Comparison of ENCODE assay signal across 26 mouse cellular contexts in genomic region chr3:79957752-79958151, GRCm38 (mm10).
A peak's percentile ranks its signal among the peaks of the same experiment; 100 is the strongest.
DNase-seq lines count a peak whose midpoint lies in the region; ATAC-seq and TF ChIP-seq lines count a peak whose summit lies in the region.
"Had no signal": no experiment of that assay in that cellular context is flagged by ENCODE, and none has a peak within 500 bp of the region (broad histone marks: within the 10 kb centered on the region; RNA-seq: fewer than 3 reads in every experiment).

No protein-coding gene starts in this region.

- no peak for TF ChIP-seq CTCF in left cerebral cortex, adult 2 months (IDR thresholded peaks at IDR 0.05)
- no peak for TF ChIP-seq CTCF in cortical plate, adult 2 months (IDR thresholded peaks at IDR 0.05; ENCODE audit: extremely low read depth, insufficient read depth, low read length)

- no peaks in the 10 kb centered on the region for H3K36me3 ChIP-seq in heart, embryonic 15.5 days
- H3K36me3 ChIP-seq: embryonic facial prominence, embryonic 15.5 days; forebrain, embryonic 10.5 days; G1E; heart, embryonic 12.5 days; hindbrain, embryonic 12.5 days had no signal

- TF ChIP-seq POLR2A in cortical plate, adult 2 months (IDR thresholded peaks at IDR 0.05; ENCODE audit: extremely low read depth, insufficient read depth, low read length): no peak

- 76% methylated on average over 2 of the region's 2 CpGs for WGBS in heart, embryonic 15.5 days

- ATAC-seq in frontal cortex, adult (ENCODE audit: low TSS enrichment): peak; percentile 74
- ATAC-seq in heart, embryonic 15.5 days (replicated peaks; ENCODE audit: insufficient number of reproducible peaks, insufficient read depth, low FRiP score, low read depth): peak; percentile 50; the same call in 1 of the 2 replicates
- ATAC-seq: CD4-positive, CD25-positive, alpha-beta regulatory T cell, adult 4 months; forebrain, embryonic 14.5 days; hindbrain, embryonic 16.5 days; inflammation-experienced regulatory T-cells, adult 6 months; intestine, postnatal 0 days had no signal

- no peak overlapping the region for H3K4me2 ChIP-seq in heart, embryonic 15.5 days
- H3K4me2 ChIP-seq: embryonic facial prominence, embryonic 15.5 days; heart, embryonic 12.5 days; hindbrain, embryonic 12.5 days had no signal

- H3K4me1 ChIP-seq in heart, embryonic 15.5 days (replicated peaks): peaks cover 6% of the 10 kb centered on the region
- H3K4me1 ChIP-seq in cortical plate, adult 2 months (ENCODE audit: control insufficient read depth, insufficient read depth, low read length): peaks cover 1% of the 10 kb centered on the region; the same call in 1 of the 2 replicates
- H3K4me1 ChIP-seq: embryonic facial prominence, embryonic 15.5 days; hindbrain, embryonic 12.5 days had no signal

- H3K9me3 ChIP-seq in heart, embryonic 15.5 days (replicated peaks): no peaks in the 10 kb centered on the region
- H3K9me3 ChIP-seq: embryonic facial prominence, embryonic 15.5 days; forebrain, embryonic 10.5 days; heart, embryonic 12.5 days; hindbrain, embryonic 12.5 days had no signal

- intact Hi-C loops in left cerebral cortex, adult 2 months (cut with DNase I): no loop called here

- no peak overlapping the region for H3K9ac ChIP-seq in heart, embryonic 15.5 days
- H3K9ac ChIP-seq: embryonic facial prominence, embryonic 15.5 days; heart, embryonic 12.5 days; hindbrain, embryonic 12.5 days had no signal

- H3K27me3 ChIP-seq in heart, embryonic 15.5 days: no peaks in the 10 kb centered on the region
- H3K27me3 ChIP-seq: embryonic facial prominence, embryonic 15.5 days; heart, embryonic 12.5 days; hindbrain, embryonic 12.5 days had no signal

- H3K4me3 ChIP-seq in heart, embryonic 15.5 days: no peak overlapping the region
- H3K4me3 ChIP-seq in left cerebral cortex, adult 2 months: no peak overlapping the region
- H3K4me3 ChIP-seq in cortical plate, adult 2 months (ENCODE audit: insufficient read depth, low read length): no peak overlapping the region
- H3K4me3 ChIP-seq: embryonic facial prominence, embryonic 15.5 days; erythroblast, embryonic 14.5 days; forebrain, embryonic 10.5 days; heart, embryonic 12.5 days; hindbrain, embryonic 12.5 days had no signal

- no peak for DNase-seq in frontal cortex, postnatal 14 days (ENCODE audit: low spot score in 2 of 2)
- DNase-seq in heart, postnatal 4 days: no peak
- DNase-seq in left cerebral cortex, adult 2 months (ENCODE audit: extremely low spot score in 1 of 2, low spot score in 2 of 2): no peak
- no peak for DNase-seq in left cerebral cortex, adult 18-20 months (ENCODE audit: low spot score in 2 of 2)
- DNase-seq in adrenal gland, adult 8-10 months: no peak
- DNase-seq: adrenal gland, postnatal 10 days; B cell, adult 2 months; cerebellum, adult 2 months; cerebellum, postnatal 10 days; embryo, embryonic 11 days; gastrocnemius, postnatal 25 days; heart, postnatal 36 days had no signal

- H3K27ac ChIP-seq in heart, embryonic 15.5 days: peak overlapping the region; percentile 60
- peak overlapping the region; percentile 55; the same call in 1 of the 2 replicates for H3K27ac ChIP-seq in left cerebral cortex, adult 2 months
- H3K27ac ChIP-seq in cortical plate, adult 2 months (ENCODE audit: insufficient read depth, low read length): peak overlapping the region; percentile 89
- H3K27ac ChIP-seq: embryonic facial prominence, embryonic 15.5 days; forebrain, embryonic 10.5 days; hindbrain, embryonic 12.5 days had no signal
